Mouse (Mus musculus): ENCODE results near the gene Dolk.

GRCm38 (mm10) chr2:30263811-30264210, 22.3 kb downstream of the Dolk start:
- TF ChIP-seq CTCF (IDR thresholded peaks at IDR 0.05; ENCODE audit: borderline replicate concordance, insufficient read depth, low read depth, low read length) = no peak
- no peak for TF ChIP-seq POLR2A (IDR thresholded peaks at IDR 0.05; ENCODE audit: borderline replicate concordance, insufficient read depth, low read length)
